Mouse (Mus musculus): ENCODE data around the gene Kif5a. TPM values are rescaled to one million over a fixed set of nuclear protein-coding genes. Genes with fewer than 3 reads are reported as not detected.
"Not testable (repeated sequence)": the region's sequence is repeated elsewhere in the genome, so short reads cannot be mapped to it uniquely, and the experiment has no call there.

Kif5a gene
- total RNA-seq, 1 experiment from 2014 or later: 0.23 TPM

GRCm38 (mm10) chr10:127197104-127197503 is 66.0 kb downstream of the Kif5a start:
- ATAC-seq (replicated peaks; ENCODE audit: low read depth, poor library complexity, severe bottlenecking): no peak

- ATAC-seq (replicated peaks; ENCODE audit: low read depth, poor library complexity, severe bottlenecking): no peak
Observed at GRCm38 (mm10) chr10:127196392-127196791, 66.8 kb downstream of the Kif5a start.

- 0 out of 2 replicates have a peak, but pooled peaks have one; percentile 13 for ATAC-seq (replicated peaks; ENCODE audit: low read depth, poor library complexity, severe bottlenecking)
Observed at GRCm38 (mm10) chr10:127195328-127196129, 67.6 kb downstream of the Kif5a start, which contains the start of gene Dtx3. Gene Dtx3, minus strand, starts transcription at chr10:127195728.

GRCm38 (mm10) chr10:127194428-127195327 is 68.5 kb downstream of the Kif5a start:
- peak; percentile 49 for ATAC-seq (replicated peaks; ENCODE audit: low read depth, poor library complexity, severe bottlenecking)

- ATAC-seq (replicated peaks; ENCODE audit: low read depth, poor library complexity, severe bottlenecking): no peak
Observed at GRCm38 (mm10) chr10:127193011-127193410, 70.1 kb downstream of the Kif5a start.

GRCm38 (mm10) chr10:127192057-127192328 is 71.2 kb downstream of the Kif5a start:
- ATAC-seq (replicated peaks; ENCODE audit: low read depth, poor library complexity, severe bottlenecking): not testable (repeated sequence)

- no peak for ATAC-seq (replicated peaks; ENCODE audit: low read depth, poor library complexity, severe bottlenecking)
Observed at GRCm38 (mm10) chr10:127191191-127192056, 71.7 kb downstream of the Kif5a start.

- no peak for ATAC-seq (replicated peaks; ENCODE audit: low read depth, poor library complexity, severe bottlenecking)
Observed at GRCm38 (mm10) chr10:127190398-127191190, 72.6 kb downstream of the Kif5a start.

GRCm38 (mm10) chr10:127189651-127190381 is 73.3 kb downstream of the Kif5a start, which contains the start of gene Arhgef25:
Gene Arhgef25, minus strand, starts transcription at chr10:127190083.
- ATAC-seq (replicated peaks; ENCODE audit: low read depth, poor library complexity, severe bottlenecking): no peak

GRCm38 (mm10) chr10:127189116-127189650 is 74.0 kb downstream of the Kif5a start:
- peak; percentile 46 for ATAC-seq (replicated peaks; ENCODE audit: low read depth, poor library complexity, severe bottlenecking)

- no peak; the same call in 1 of the 2 replicates for ATAC-seq (replicated peaks; ENCODE audit: low read depth, poor library complexity, severe bottlenecking)
Observed at GRCm38 (mm10) chr10:127188465-127189115, 74.6 kb downstream of the Kif5a start.

- no peak for ATAC-seq (replicated peaks; ENCODE audit: low read depth, poor library complexity, severe bottlenecking)
Observed at GRCm38 (mm10) chr10:127188079-127188453, 75.1 kb downstream of the Kif5a start.

GRCm38 (mm10) chr10:127187371-127188078 is 75.6 kb downstream of the Kif5a start:
- ATAC-seq (replicated peaks; ENCODE audit: low read depth, poor library complexity, severe bottlenecking): no peak

GRCm38 (mm10) chr10:127186451-127186850 is 76.7 kb downstream of the Kif5a start:
- no peak for ATAC-seq (replicated peaks; ENCODE audit: low read depth, poor library complexity, severe bottlenecking)

- ATAC-seq (replicated peaks; ENCODE audit: low read depth, poor library complexity, severe bottlenecking): no peak
Observed at GRCm38 (mm10) chr10:127185506-127185905, 77.6 kb downstream of the Kif5a start.

GRCm38 (mm10) chr10:127185101-127185500 is 78.0 kb downstream of the Kif5a start:
- no peak for ATAC-seq (replicated peaks; ENCODE audit: low read depth, poor library complexity, severe bottlenecking)

GRCm38 (mm10) chr10:127183759-127184158 is 79.4 kb downstream of the Kif5a start:
- 0 out of 2 replicates have a peak, but pooled peaks have one; percentile 24 for ATAC-seq (replicated peaks; ENCODE audit: low read depth, poor library complexity, severe bottlenecking)
